Mouse (Mus musculus) limb, embryonic 11.5 days (tissue): Measurements from ENCODE around the gene Vegfb. TPM values are rescaled to one million over a fixed set of nuclear protein-coding genes. Genes with fewer than 3 reads are reported as not detected.
A peak's percentile ranks its signal among the peaks of the same experiment; 100 is the strongest.

Experiments used
- ATAC-seq: fragments of 200-750 bp; cut with Nextera tagmentation; 2 replicates; pipeline ENCODE4 v1.8.0; 2017; ENCODE audit warnings: low read depth; ENCODE audit not compliant: insufficient number of reproducible peaks, low FRiP score, low TSS enrichment
- DNase-seq: peaks from one replicate; pipeline ENCODE4 v3.0.0-alpha.2; 2015; ENCODE audit warnings: low spot score
- H3K27ac ChIP-seq: fragments of 300-500 bp; sonication (generic); replicated peaks from 2 replicates; pipeline ENCODE4 v1.5.1; 2014; ENCODE audit warnings: low read depth, mild to moderate bottlenecking, low read length
- H3K27me3 ChIP-seq: fragments of 300-500 bp; sonication (generic); 2 replicates; pipeline ENCODE4 v1.6.1; 2014; ENCODE audit warnings: mild to moderate bottlenecking, low read length, mixed read lengths; ENCODE audit not compliant: control insufficient read depth, insufficient read depth
- H3K36me3 ChIP-seq: fragments of 300-500 bp; sonication (generic); 2 replicates; pipeline ENCODE4 v1.6.1; 2014; ENCODE audit warnings: mild to moderate bottlenecking, low read length, moderate library complexity, mixed read lengths; ENCODE audit not compliant: control insufficient read depth, insufficient read depth
- H3K4me1 ChIP-seq: fragments of 300-500 bp; sonication (generic); 2 replicates; pipeline ENCODE4 v1.6.1; 2014; ENCODE audit warnings: low read length, mixed read lengths; ENCODE audit not compliant: control insufficient read depth, insufficient read depth
- H3K4me2 ChIP-seq: fragments of 300-500 bp; sonication (generic); 2 replicates; pipeline ENCODE4 v1.6.1; 2014; ENCODE audit warnings: low read depth, mild to moderate bottlenecking, moderate library complexity; ENCODE audit not compliant: severe bottlenecking
- H3K4me3 ChIP-seq: fragments of 300-500 bp; sonication (generic); 2 replicates; pipeline ENCODE4 v1.5.1; 2014; ENCODE audit warnings: low read depth, low read length
- H3K9ac ChIP-seq: fragments of 300-500 bp; sonication (generic); 2 replicates; pipeline ENCODE4 v1.6.1; 2014; ENCODE audit warnings: mild to moderate bottlenecking, low read length
- H3K9me3 ChIP-seq: fragments of 300-500 bp; sonication (generic); 2 replicates; pipeline ENCODE4 v1.6.1; 2016; ENCODE audit warnings: low read length; ENCODE audit not compliant: control insufficient read depth
- WGBS: fragments of 180-500 bp; shearing (Covaris S2); extraction: QIAGEN DNeasy Blood & Tissue Kit; methylation state at CpG from one replicate; pipeline ENCODE4 v1.1.7; 2014; 5-methylcytosine and 5-hydroxymethylcytosine counted together
- polyA plus RNA-seq: library from polyadenylated mRNA; unstranded; fragments of >200 nt; fragmentation: Nextera tagmentation; extraction: Ambion mirVana; gene quantifications from 2 replicates; pipeline ENCODE4 v1.2.1, GENCODE M21; 2014

The Vegfb gene
- polyA plus RNA-seq, 1 experiment from 2014 or later: 37.1 TPM

GRCm38 (mm10) chr19:6951994-6952711, 35.3 kb downstream of the Vegfb start:
- WGBS: 3% methylated on average over 31 of the region's 31 CpGs
- Histone ChIP-seq H3K27me3 (no peaks in the 10 kb centered on the region), H3K9me3 (no peaks in the 10 kb centered on the region), H3K9ac (peak overlapping the region; percentile 84), H3K27ac (peak overlapping the region; percentile 90), H3K36me3 (peaks cover 5% of the 10 kb centered on the region; the same call in 1 of the 2 replicates), H3K4me3 (peak overlapping the region; percentile 63), H3K4me2 (peak overlapping the region; percentile 79), H3K4me1 (peaks cover 9% of the 10 kb centered on the region; the same call in 1 of the 2 replicates)
- ATAC-seq (0 out of 2 replicates have a peak, but pooled peaks have one; percentile 4), DNase-seq (peak; percentile 66)

- Histone ChIP-seq H3K4me2 (peak overlapping the region; percentile 79), H3K27ac (peak overlapping the region; percentile 90), H3K4me3 (peak overlapping the region; percentile 63), H3K9me3 (no peaks in the 10 kb centered on the region), H3K4me1 (peaks cover 9% of the 10 kb centered on the region; the same call in 1 of the 2 replicates), H3K27me3 (no peaks in the 10 kb centered on the region), H3K36me3 (peaks cover 5% of the 10 kb centered on the region; the same call in 1 of the 2 replicates), H3K9ac (peak overlapping the region; percentile 84)
- DNase-seq: peak; percentile 89
- peak; percentile 75 for ATAC-seq
- WGBS: under 1% methylated on average over 35 of the region's 35 CpGs
Measured at GRCm38 (mm10) chr19:6951381-6951968, 36.0 kb downstream of the Vegfb start.

- H3K4me2 ChIP-seq: peak overlapping the region; percentile 79
- under 1% methylated on average over 28 of the region's 28 CpGs for WGBS
- peaks cover 5% of the 10 kb centered on the region; the same call in 1 of the 2 replicates for H3K36me3 ChIP-seq
- peak overlapping the region; percentile 63 for H3K4me3 ChIP-seq
- no peaks in the 10 kb centered on the region for H3K9me3 ChIP-seq
- peak; percentile 15; the same call in 1 of the 2 replicates for ATAC-seq
- DNase-seq: peak; percentile 75
- peak overlapping the region; percentile 90 for H3K27ac ChIP-seq
- peaks cover 9% of the 10 kb centered on the region; the same call in 1 of the 2 replicates for H3K4me1 ChIP-seq
- H3K9ac ChIP-seq: peak overlapping the region; percentile 84
- H3K27me3 ChIP-seq: no peaks in the 10 kb centered on the region
Measured at GRCm38 (mm10) chr19:6950613-6951153, 36.8 kb downstream of the Vegfb start.

- no peak overlapping the region for H3K9ac ChIP-seq
- no peak for ATAC-seq
- DNase-seq: no peak
- no peaks in the 10 kb centered on the region for H3K27me3 ChIP-seq
- peak overlapping the region; percentile 79 for H3K4me2 ChIP-seq
- 74% methylated on average over 5 of the region's 5 CpGs for WGBS
- peaks cover 9% of the 10 kb centered on the region; the same call in 1 of the 2 replicates for H3K4me1 ChIP-seq
- no peaks in the 10 kb centered on the region for H3K9me3 ChIP-seq
- 0 out of 2 replicates have a peak overlapping the region, but pooled peaks have one; percentile 63 for H3K4me3 ChIP-seq
- peaks cover 3% of the 10 kb centered on the region; the same call in 1 of the 2 replicates for H3K36me3 ChIP-seq
- no peak overlapping the region for H3K27ac ChIP-seq
Measured at GRCm38 (mm10) chr19:6949951-6950350, 37.5 kb downstream of the Vegfb start.

- Histone ChIP-seq H3K9ac (no peak overlapping the region), H3K27ac (no peak overlapping the region), H3K36me3 (no peaks in the 10 kb centered on the region), H3K4me1 (peaks cover 9% of the 10 kb centered on the region; the same call in 1 of the 2 replicates), H3K4me2 (no peak overlapping the region), H3K9me3 (no peaks in the 10 kb centered on the region), H3K4me3 (no peak overlapping the region), H3K27me3 (no peaks in the 10 kb centered on the region)
- ATAC-seq (no peak), DNase-seq (no peak)
- 94% methylated on average over 5 of the region's 5 CpGs for WGBS
Measured at GRCm38 (mm10) chr19:6949532-6949931, 37.9 kb downstream of the Vegfb start.

- Histone ChIP-seq H3K4me1 (peaks cover 9% of the 10 kb centered on the region; the same call in 1 of the 2 replicates), H3K27ac (no peak overlapping the region), H3K27me3 (no peaks in the 10 kb centered on the region), H3K9me3 (no peaks in the 10 kb centered on the region), H3K36me3 (no peaks in the 10 kb centered on the region), H3K9ac (no peak overlapping the region), H3K4me2 (no peak overlapping the region), H3K4me3 (no peak overlapping the region)
- no peak for DNase-seq
- WGBS: 88% methylated on average over 4 of the region's 4 CpGs
- ATAC-seq: no peak
Measured at GRCm38 (mm10) chr19:6948186-6948585, 39.3 kb downstream of the Vegfb start.

- Histone ChIP-seq H3K9ac (no peak overlapping the region), H3K27me3 (no peaks in the 10 kb centered on the region), H3K36me3 (no peaks in the 10 kb centered on the region), H3K9me3 (no peaks in the 10 kb centered on the region), H3K4me3 (no peak overlapping the region), H3K4me2 (no peak overlapping the region), H3K4me1 (peaks cover 12% of the 10 kb centered on the region), H3K27ac (no peak overlapping the region)
- DNase-seq (no peak), ATAC-seq (no peak)
- WGBS: 63% methylated on average over 4 of the region's 4 CpGs
Measured at GRCm38 (mm10) chr19:6947742-6948141, 39.7 kb downstream of the Vegfb start.

GRCm38 (mm10) chr19:6943709-6944108, 43.7 kb downstream of the Vegfb start:
- ATAC-seq (no peak), DNase-seq (no peak)
- peaks cover 13% of the 10 kb centered on the region for H3K4me1 ChIP-seq
- no peak overlapping the region for H3K9ac ChIP-seq
- H3K36me3 ChIP-seq: no peaks in the 10 kb centered on the region
- H3K27me3 ChIP-seq: no peaks in the 10 kb centered on the region
- no peak overlapping the region for H3K27ac ChIP-seq
- 88% methylated on average over 6 of the region's 6 CpGs for WGBS
- H3K4me3 ChIP-seq: no peak overlapping the region
- no peak overlapping the region for H3K4me2 ChIP-seq
- no peaks in the 10 kb centered on the region for H3K9me3 ChIP-seq
